Mouse (Mus musculus) forebrain, embryonic 10.5 days (tissue): Measurements from ENCODE around the gene Zswim3. TPM values are rescaled to one million over a fixed set of nuclear protein-coding genes. Genes with fewer than 3 reads are reported as not detected.
"Not testable (repeated sequence)": the region's sequence is repeated elsewhere in the genome, so short reads cannot be mapped to it uniquely, and the experiment has no call there.

Source experiments
- DNase-seq: peaks from one replicate; pipeline ENCODE4 v3.0.0-alpha.2; 2017; ENCODE audit warnings: low spot score; ENCODE audit errors: extremely low spot score
- H3K27ac ChIP-seq: fragments of 300-500 bp; sonication (generic); 2 replicates; pipeline ENCODE4 v1.5.1; 2016; ENCODE audit warnings: mild to moderate bottlenecking
- H3K27me3 ChIP-seq: fragments of 300-500 bp; sonication (generic); 2 replicates; pipeline ENCODE4 v1.6.1; 2016; ENCODE audit warnings: mild to moderate bottlenecking; ENCODE audit not compliant: poor library complexity, severe bottlenecking
- H3K36me3 ChIP-seq: fragments of 300-500 bp; sonication (generic); replicated peaks from 2 replicates; pipeline ENCODE4 v1.6.1; 2016; ENCODE audit warnings: mild to moderate bottlenecking, moderate library complexity
- H3K4me1 ChIP-seq: fragments of 300-500 bp; sonication (generic); 2 replicates; pipeline ENCODE4 v1.6.1; 2016
- H3K4me3 ChIP-seq: fragments of 300-500 bp; sonication (generic); 2 replicates; pipeline ENCODE4 v1.5.1; 2016; ENCODE audit warnings: mild to moderate bottlenecking, moderate library complexity
- H3K9me3 ChIP-seq: fragments of 300-500 bp; sonication (generic); 2 replicates; pipeline ENCODE4 v1.6.1; 2016; ENCODE audit warnings: mild to moderate bottlenecking, moderate library complexity
- WGBS: fragments of 180-500 bp; shearing (Covaris S2); methylation state at CpG from one replicate; pipeline ENCODE4 v1.1.7; 2016; 5-methylcytosine and 5-hydroxymethylcytosine counted together
- polyA plus RNA-seq: library from polyadenylated mRNA; unstranded; fragments of >200 nt; fragmentation: Nextera tagmentation; extraction: Ambion mirVana; gene quantifications from 2 replicates; pipeline ENCODE4 v1.2.1, GENCODE M21; 2016

Zswim3 gene
- polyA plus RNA-seq, 1 experiment from 2014 or later: 9.2 TPM

DNA sequence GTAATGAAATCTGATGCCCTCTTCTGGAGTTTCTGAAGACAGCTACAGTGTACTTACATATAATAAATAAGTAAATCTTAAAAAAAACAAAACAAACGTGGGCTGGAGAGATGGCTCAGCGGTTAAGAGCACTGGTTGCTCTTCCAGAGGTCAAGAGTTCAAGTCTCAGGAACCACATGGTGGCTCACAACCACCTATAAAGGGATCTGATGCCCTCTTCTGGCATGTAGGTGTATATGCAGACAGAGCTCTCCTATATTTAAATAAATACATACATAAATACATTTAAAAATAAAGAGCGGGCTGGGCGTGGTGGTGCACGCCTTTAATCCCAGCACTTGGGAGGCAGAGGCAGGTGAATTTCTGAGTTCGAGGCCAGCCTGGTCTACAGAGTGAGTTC is 6.3 kb upstream of the Zswim3 start:
- 85% methylated on average over 6 of the region's 6 CpGs for WGBS
- H3K27me3 ChIP-seq, H3K4me3 ChIP-seq, H3K27ac ChIP-seq, DNase-seq, H3K4me1 ChIP-seq, H3K9me3 ChIP-seq: not testable (repeated sequence)
- H3K36me3 ChIP-seq: peaks cover 88% of the 10 kb centered on the region

GRCm38 (mm10) chr2:164800252-164801004 is 4.5 kb upstream of the Zswim3 start:
- Histone ChIP-seq H3K27ac (no peak overlapping the region), H3K4me3 (no peak overlapping the region), H3K9me3 (no peaks in the 10 kb centered on the region), H3K27me3 (no peaks in the 10 kb centered on the region), H3K4me1 (peaks cover 14% of the 10 kb centered on the region), H3K36me3 (peaks cover 72% of the 10 kb centered on the region)
- WGBS: 93% methylated on average over 13 of the region's 13 CpGs
- DNase-seq: no peak

DNA sequence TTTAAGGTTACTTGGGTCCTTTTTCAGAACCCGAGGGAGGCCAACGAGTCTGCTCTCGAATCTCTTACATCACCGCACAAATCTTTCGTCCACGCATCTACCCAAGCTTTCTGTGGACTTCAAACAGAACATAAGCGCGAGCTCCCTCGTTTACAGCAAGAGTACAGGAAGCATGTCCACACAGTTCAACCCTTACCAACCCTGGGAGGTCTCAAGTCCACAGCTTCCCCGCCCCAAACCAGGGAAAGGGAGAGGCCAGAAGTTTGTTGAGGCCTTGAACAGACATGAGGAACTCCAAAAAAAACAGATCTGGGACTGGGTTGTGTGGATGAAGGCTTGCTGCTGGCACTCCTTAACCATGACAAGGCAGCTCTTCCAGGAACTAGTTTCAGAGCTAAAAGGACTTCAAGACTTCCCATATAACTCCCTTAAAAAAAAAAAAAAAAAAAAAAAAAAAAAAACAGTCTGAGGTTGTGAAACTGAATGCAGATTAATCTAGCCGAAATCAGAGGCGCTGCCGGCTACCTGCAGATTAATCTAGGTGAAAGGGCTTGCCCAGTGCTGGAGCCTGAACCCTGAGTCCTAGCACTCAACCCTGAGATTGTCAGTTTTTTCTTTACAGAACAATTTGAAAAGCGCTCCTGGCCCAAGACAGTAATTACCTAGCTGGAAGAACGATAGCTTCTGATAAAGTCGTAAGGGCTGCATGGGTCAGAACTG is 1.5 kb upstream of the Zswim3 start:
- 94% methylated on average over 16 of the region's 16 CpGs for WGBS
- Histone ChIP-seq H3K27ac (0 out of 2 replicates have a peak overlapping the region, but pooled peaks have one; percentile 91), H3K4me3 (peak overlapping the region; percentile 90), H3K4me1 (peaks cover 26% of the 10 kb centered on the region), H3K36me3 (peaks cover 46% of the 10 kb centered on the region), H3K27me3 (no peaks in the 10 kb centered on the region), H3K9me3 (no peaks in the 10 kb centered on the region)
- no peak for DNase-seq

- H3K4me3 ChIP-seq: peak overlapping the region; percentile 90
- peak overlapping the region; percentile 91 for H3K27ac ChIP-seq
- H3K4me1 ChIP-seq: peaks cover 26% of the 10 kb centered on the region
- peaks cover 46% of the 10 kb centered on the region for H3K36me3 ChIP-seq
- no peak for DNase-seq
- no peaks in the 10 kb centered on the region for H3K9me3 ChIP-seq
- no peaks in the 10 kb centered on the region for H3K27me3 ChIP-seq
- 60% methylated on average over 1 of the region's 1 CpGs for WGBS
Measured at GRCm38 (mm10) chr2:164803921-164804313, 981 bp upstream of the Zswim3 start.

- Histone ChIP-seq H3K36me3 (peaks cover 38% of the 10 kb centered on the region), H3K4me1 (peaks cover 26% of the 10 kb centered on the region), H3K9me3 (no peaks in the 10 kb centered on the region), H3K27ac (peak overlapping the region; percentile 91), H3K4me3 (peak overlapping the region; percentile 90), H3K27me3 (no peaks in the 10 kb centered on the region)
- WGBS: 2% methylated on average over 21 of the region's 21 CpGs
- DNase-seq: no peak
Measured at GRCm38 (mm10) chr2:164805332-164805718, 427 bp downstream of the Zswim3 start.

- Histone ChIP-seq H3K36me3 (peaks cover 25% of the 10 kb centered on the region), H3K27me3 (no peaks in the 10 kb centered on the region), H3K4me1 (peaks cover 26% of the 10 kb centered on the region), H3K9me3 (no peaks in the 10 kb centered on the region), H3K27ac (no peak overlapping the region), H3K4me3 (peak overlapping the region; percentile 90; the same call in 1 of the 2 replicates)
- DNase-seq: no peak
- 86% methylated on average over 7 of the region's 7 CpGs for WGBS
Measured at GRCm38 (mm10) chr2:164806614-164807013, 1.7 kb downstream of the Zswim3 start.

DNA sequence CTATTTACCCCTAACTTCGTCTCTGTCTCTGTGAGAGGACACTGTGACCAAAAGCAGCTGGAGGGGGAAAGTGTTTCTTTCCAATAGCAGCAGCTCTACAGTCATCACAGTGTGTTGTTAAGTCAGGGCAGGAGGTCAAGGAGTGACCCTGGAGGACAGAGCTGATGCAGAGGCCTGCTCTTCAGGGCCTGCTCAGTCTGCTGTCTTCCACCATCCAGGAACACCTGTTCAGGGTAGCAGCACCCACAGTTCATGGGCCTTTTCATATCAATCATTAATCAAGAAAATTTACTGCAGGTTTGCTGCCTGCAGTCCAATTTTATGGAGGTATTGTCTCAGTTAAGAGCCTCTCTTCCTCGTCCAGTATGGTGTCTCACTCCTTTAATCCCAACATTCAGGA is 8.7 kb downstream of the Zswim3 start:
- DNase-seq: no peak
- H3K36me3 ChIP-seq: peaks cover 17% of the 10 kb centered on the region
- peaks cover 3% of the 10 kb centered on the region; the same call in 1 of the 2 replicates for H3K4me1 ChIP-seq
- H3K27me3 ChIP-seq: no peaks in the 10 kb centered on the region
- H3K27ac ChIP-seq: no peak overlapping the region
- WGBS: 73% methylated on average over 2 of the region's 2 CpGs
- no peak overlapping the region for H3K4me3 ChIP-seq
- H3K9me3 ChIP-seq: no peaks in the 10 kb centered on the region

DNA sequence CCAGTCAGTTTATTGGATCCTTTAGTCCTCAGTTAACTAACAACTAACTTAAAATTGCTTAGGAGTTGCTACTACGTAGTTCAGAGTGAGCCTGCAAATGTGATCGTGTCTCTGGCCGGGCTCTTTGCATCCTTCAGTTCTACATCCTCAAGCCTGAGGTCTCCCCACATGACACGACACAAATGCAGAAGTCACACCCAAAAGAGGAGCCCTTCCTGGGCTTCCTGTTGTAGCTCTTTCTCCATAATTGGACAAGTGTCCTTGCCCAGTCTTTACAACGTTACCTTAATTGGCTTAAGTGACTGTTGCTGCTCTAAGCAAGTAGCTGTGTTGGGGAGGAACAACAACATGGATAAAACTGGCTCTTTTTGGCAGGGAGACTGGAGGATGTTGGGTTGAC is 10.4 kb downstream of the Zswim3 start:
- Histone ChIP-seq H3K4me3 (no peak overlapping the region), H3K4me1 (peaks cover 3% of the 10 kb centered on the region; the same call in 1 of the 2 replicates), H3K36me3 (peaks cover 14% of the 10 kb centered on the region), H3K27ac (no peak overlapping the region), H3K9me3 (no peaks in the 10 kb centered on the region), H3K27me3 (no peaks in the 10 kb centered on the region)
- WGBS: 92% methylated on average over 5 of the region's 5 CpGs
- DNase-seq: no peak

GRCm38 (mm10) chr2:164815821-164816220 is 10.9 kb downstream of the Zswim3 start:
- Histone ChIP-seq H3K27me3 (no peaks in the 10 kb centered on the region), H3K36me3 (peaks cover 19% of the 10 kb centered on the region), H3K9me3 (no peaks in the 10 kb centered on the region), H3K4me3 (no peak overlapping the region), H3K27ac (no peak overlapping the region), H3K4me1 (peaks cover 3% of the 10 kb centered on the region; the same call in 1 of the 2 replicates)
- WGBS: 95% methylated on average over 8 of the region's 8 CpGs
- no peak for DNase-seq

- Histone ChIP-seq H3K4me1 (peaks cover 7% of the 10 kb centered on the region), H3K27me3 (no peaks in the 10 kb centered on the region), H3K27ac (no peak overlapping the region), H3K9me3 (no peaks in the 10 kb centered on the region), H3K36me3 (peaks cover 29% of the 10 kb centered on the region), H3K4me3 (no peak overlapping the region)
- DNase-seq: no peak
- WGBS: 92% methylated on average over 6 of the region's 6 CpGs
Measured at GRCm38 (mm10) chr2:164817206-164817605, 12.3 kb downstream of the Zswim3 start.

DNA sequence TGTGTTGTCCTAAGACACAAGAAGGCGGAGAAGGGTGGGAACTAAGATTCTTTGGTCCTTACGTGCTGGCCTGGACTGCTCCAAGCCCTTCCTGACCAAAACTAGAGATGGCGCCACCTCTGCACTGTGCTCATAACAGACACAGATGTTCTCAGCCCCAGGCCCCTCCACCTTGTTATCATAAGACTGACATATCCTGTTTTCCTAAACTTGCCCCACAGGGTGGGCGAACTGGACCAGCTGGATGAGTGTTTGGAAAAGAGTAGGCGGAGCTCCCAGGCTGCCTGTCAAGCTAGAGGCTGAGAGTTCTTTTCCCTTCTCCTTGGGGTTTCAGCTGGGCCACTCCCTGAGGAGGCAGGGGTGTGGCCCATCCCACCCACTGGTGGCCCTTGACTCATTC is 12.8 kb downstream of the Zswim3 start:
- WGBS: 72% methylated on average over 5 of the region's 5 CpGs
- Histone ChIP-seq H3K4me1 (peaks cover 12% of the 10 kb centered on the region), H3K36me3 (peaks cover 28% of the 10 kb centered on the region), H3K27me3 (no peaks in the 10 kb centered on the region), H3K9me3 (no peaks in the 10 kb centered on the region), H3K4me3 (no peak overlapping the region), H3K27ac (no peak overlapping the region)
- DNase-seq: no peak

DNA sequence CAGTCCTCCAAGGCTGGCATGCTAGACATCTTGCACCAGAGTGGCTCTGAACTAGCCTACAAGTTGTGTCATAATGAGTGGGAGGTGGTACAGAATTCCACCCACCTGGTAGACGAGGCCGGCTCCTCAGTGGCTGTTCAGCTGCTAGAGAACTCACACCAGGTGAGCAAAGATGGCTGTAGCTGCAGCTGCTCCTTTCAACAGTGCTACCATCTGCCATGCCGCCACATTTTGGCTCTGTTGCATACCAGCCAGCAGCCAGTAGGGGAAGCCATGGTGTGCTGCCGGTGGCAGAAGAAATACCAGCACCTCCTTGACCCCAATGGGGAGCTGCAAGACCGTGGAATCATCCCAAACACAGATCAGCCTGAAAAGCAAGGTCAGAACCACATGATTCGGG is 16.2 kb downstream of the Zswim3 start:
- 90% methylated on average over 6 of the region's 6 CpGs for WGBS
- H3K36me3 ChIP-seq: peaks cover 38% of the 10 kb centered on the region
- H3K27me3 ChIP-seq: no peaks in the 10 kb centered on the region
- H3K4me3 ChIP-seq: no peak overlapping the region
- H3K27ac ChIP-seq: no peak overlapping the region
- DNase-seq: no peak
- peaks cover 24% of the 10 kb centered on the region for H3K4me1 ChIP-seq
- no peaks in the 10 kb centered on the region for H3K9me3 ChIP-seq

GRCm38 (mm10) chr2:164822636-164823165 is 17.8 kb downstream of the Zswim3 start, which contains the start of gene Zswim1:
Gene Zswim1, plus strand, starts transcription at chr2:164822686.
- H3K36me3 ChIP-seq: peaks cover 54% of the 10 kb centered on the region
- 1% methylated on average over 32 of the region's 32 CpGs for WGBS
- H3K9me3 ChIP-seq: no peaks in the 10 kb centered on the region
- H3K27ac ChIP-seq: peak within 1 kb of the TSS; percentile 91
- H3K4me3 ChIP-seq: peak within 1 kb of the TSS; percentile 83
- DNase-seq: peak; percentile 99
- H3K4me1 ChIP-seq: peaks cover 26% of the 10 kb centered on the region
- H3K27me3 ChIP-seq: no peaks in the 10 kb centered on the region
